Mouse (Mus musculus): ENCODE data around the gene Cenpi.

DNA sequence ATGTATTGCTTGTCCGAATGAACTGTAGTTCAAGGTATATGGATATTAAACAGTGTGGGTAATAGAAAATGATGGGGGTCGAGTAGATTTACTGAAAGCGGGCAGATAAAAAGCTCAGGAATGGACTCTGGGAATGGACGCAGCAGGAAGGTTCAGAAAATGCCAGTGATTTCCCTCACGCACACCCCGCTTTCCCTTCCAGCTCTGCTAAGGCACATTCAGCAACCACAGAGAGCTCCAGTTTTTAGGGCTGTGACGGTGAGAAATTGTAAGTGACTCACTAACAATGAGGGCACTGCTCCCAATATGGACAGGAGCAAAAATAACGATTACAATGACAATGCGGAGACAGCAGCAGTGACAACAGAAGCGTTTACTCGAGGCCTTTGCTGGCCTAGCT lies 45.8 kb upstream of the Cenpi start:
- TF ChIP-seq NELFE (IDR thresholded peaks at IDR 0.05; ENCODE audit: low read depth, low read length) (no peak), CTCF (conservative IDR thresholded peaks at IDR 0.05 in 1 of 2, IDR thresholded peaks at IDR 0.05 in 1 of 2; ENCODE audit: low read depth in 2 of 2, low read length in 2 of 2) (no peak), POLR2A (IDR thresholded peaks at IDR 0.05; ENCODE audit: low read depth, low read length) (no peak), TCF12 (IDR thresholded peaks at IDR 0.05; ENCODE audit: low read depth, low read length) (no peak), EP300 (IDR thresholded peaks at IDR 0.05; ENCODE audit: low read length) (no peak), MAFK (IDR thresholded peaks at IDR 0.05; ENCODE audit: insufficient replicate concordance, low read length) (no peak), CHD2 (IDR thresholded peaks at IDR 0.05; ENCODE audit: low read length) (no peak), USF1 (IDR thresholded peaks at IDR 0.05; ENCODE audit: low read depth, low read length) (no peak), USF2 (conservative IDR thresholded peaks at IDR 0.05; ENCODE audit: low read depth, low read length) (no peak), MAX (IDR thresholded peaks at IDR 0.05; ENCODE audit: low read length) (no peak), RAD21 (IDR thresholded peaks at IDR 0.05; ENCODE audit: low read depth, low read length) (no peak), HCFC1 (IDR thresholded peaks at IDR 0.05; ENCODE audit: low read depth, low read length) (no peak)
